Mouse (Mus musculus) olfactory bulb, adult 2 months (tissue): ENCODE measurements around the gene Hcn2.

ENCODE experiments used
- CTCF ChIP-seq: fragments of 200-500 bp; IDR thresholded peaks from 2 replicates; pipeline ENCODE4 v1.5.1; 2012; ENCODE audit warnings: low read depth, mild to moderate bottlenecking, low read length, moderate library complexity; ENCODE audit not compliant: insufficient read depth
- POLR2A ChIP-seq: fragments of 200-500 bp; IDR thresholded peaks from 2 replicates; pipeline ENCODE4 v1.6.1; 2012; ENCODE audit warnings: mild to moderate bottlenecking, low read depth, low read length, moderate library complexity; ENCODE audit not compliant: insufficient read depth

GRCm38 (mm10) chr10:79783050-79783449, 66.6 kb downstream of the Hcn2 start:
- TF ChIP-seq POLR2A, result no peak
- no peak for TF ChIP-seq CTCF
